Mouse (Mus musculus) bone marrow, adult 2 months (tissue): ENCODE measurements at regions not wholly inside any gene's neighbourhood (a gene's known extent, or its start where the extent isn't known, plus 50 kb on each side); places are given as distances from the start of the nearest gene placed in this dataset.

ENCODE experiments used
- CTCF ChIP-seq: fragments of 200-500 bp; IDR thresholded peaks from 2 replicates; pipeline ENCODE4 v1.5.1; 2011; ENCODE audit warnings: low read length, control low read depth; ENCODE audit not compliant: control insufficient read depth, insufficient read depth
- POLR2A ChIP-seq: fragments of 200-500 bp; IDR thresholded peaks from 2 replicates; pipeline ENCODE4 v1.6.1; 2011; ENCODE audit warnings: low read depth, mild to moderate bottlenecking, control low read depth, low read length, borderline replicate concordance; ENCODE audit not compliant: control insufficient read depth

DNA sequence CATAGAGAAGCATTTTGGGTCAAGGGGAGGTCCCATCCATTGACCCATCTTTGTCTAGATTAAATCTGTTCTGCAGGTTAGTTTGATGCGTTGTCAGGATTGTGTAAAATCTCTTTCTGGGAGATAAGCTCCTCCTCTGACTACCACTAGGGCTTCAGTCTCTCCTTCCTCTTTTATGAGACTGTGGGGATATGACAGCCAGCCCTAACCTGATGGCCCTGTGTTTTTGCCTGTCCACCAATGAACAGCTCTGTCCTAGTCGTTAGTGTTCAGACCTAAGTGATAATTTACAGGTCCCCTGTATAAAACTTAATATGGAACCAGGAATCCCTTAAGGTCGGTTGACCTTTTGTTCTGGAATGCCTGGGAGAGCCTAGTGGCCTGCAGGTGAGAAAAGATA lies 140.9 kb upstream of the Teddm2 start:
- no peak for TF ChIP-seq CTCF
- TF ChIP-seq POLR2A = no peak
